Mouse (Mus musculus) intestine, embryonic 14.5 days (tissue): Measurements from ENCODE around the gene Hoxd13. TPM values are rescaled to one million over a fixed set of nuclear protein-coding genes. Genes with fewer than 3 reads are reported as not detected.

Experiments
- ATAC-seq: fragments of 200-750 bp; cut with Nextera tagmentation; replicated peaks from 2 replicates; pipeline ENCODE4 v1.8.0; 2017; ENCODE audit warnings: low read depth, moderate number of reproducible peaks, moderate TSS enrichment, moderate library complexity; ENCODE audit not compliant: low FRiP score, low TSS enrichment
- DNase-seq: peaks from one replicate; pipeline ENCODE4 v3.0.0-alpha.2; 2018; ENCODE audit warnings: low spot score
- H3K27ac ChIP-seq: fragments of 300-500 bp; sonication (generic); 2 replicates; pipeline ENCODE4 v1.5.1; 2014; ENCODE audit warnings: low read depth, mild to moderate bottlenecking, control low read depth
- H3K27me3 ChIP-seq: fragments of 300-500 bp; sonication (generic); replicated peaks from 2 replicates; pipeline ENCODE4 v1.6.1; 2014; ENCODE audit warnings: low read length, control low read depth; ENCODE audit not compliant: control insufficient read depth, insufficient read depth
- H3K36me3 ChIP-seq: fragments of 300-500 bp; sonication (generic); 2 replicates; pipeline ENCODE4 v1.6.1; 2014; ENCODE audit warnings: low read length, control low read depth; ENCODE audit not compliant: control insufficient read depth, insufficient read depth
- H3K4me1 ChIP-seq: fragments of 300-500 bp; sonication (generic); replicated peaks from 2 replicates; pipeline ENCODE4 v1.6.1; 2014; ENCODE audit warnings: low read length, control low read depth, mixed read lengths; ENCODE audit not compliant: control insufficient read depth, insufficient read depth
- H3K4me2 ChIP-seq: fragments of 300-500 bp; sonication (generic); 2 replicates; pipeline ENCODE4 v1.6.1; 2014; ENCODE audit warnings: low read length
- H3K4me3 ChIP-seq: fragments of 300-500 bp; sonication (generic); 2 replicates; pipeline ENCODE4 v1.5.1; 2014; ENCODE audit warnings: low read depth, low read length, control low read depth, mixed read lengths
- H3K9ac ChIP-seq: fragments of 300-500 bp; sonication (generic); 2 replicates; pipeline ENCODE4 v1.6.1; 2014; ENCODE audit warnings: mild to moderate bottlenecking, low read length
- H3K9me3 ChIP-seq: fragments of 300-500 bp; sonication (generic); 2 replicates; pipeline ENCODE4 v1.6.1; 2016; ENCODE audit warnings: low read length, control low read depth; ENCODE audit not compliant: control insufficient read depth
- WGBS: fragments of 180-500 bp; shearing (Covaris S2); extraction: QIAGEN DNeasy Blood & Tissue Kit; methylation state at CpG from one replicate; pipeline ENCODE4 v1.1.7; 2014; 5-methylcytosine and 5-hydroxymethylcytosine counted together
- polyA plus RNA-seq: library from polyadenylated mRNA; unstranded; fragments of >200 nt; fragmentation: Nextera tagmentation; extraction: Ambion mirVana; gene quantifications from 2 replicates; pipeline ENCODE4 v1.2.1, GENCODE M21; 2014

The Hoxd13 gene
- polyA plus RNA-seq, 1 experiment from 2014 or later, result not detected

GRCm38 (mm10) chr2:74680561-74681398, 12.7 kb downstream of the Hoxd13 start:
- peaks cover 100% of the 10 kb centered on the region for H3K27me3 ChIP-seq
- ATAC-seq, result no peak
- no peaks in the 10 kb centered on the region for H3K36me3 ChIP-seq
- H3K9ac ChIP-seq, result 0 out of 2 replicates have a peak overlapping the region, but pooled peaks have one; percentile 16
- no peaks in the 10 kb centered on the region; the same call in 1 of the 2 replicates for H3K4me1 ChIP-seq
- 0 out of 2 replicates have a peak overlapping the region, but pooled peaks have one; percentile 30 for H3K4me3 ChIP-seq
- H3K9me3 ChIP-seq, result no peaks in the 10 kb centered on the region
- peak; percentile 66 for DNase-seq
- WGBS, result 3% methylated on average over 21 of the region's 21 CpGs
- peak overlapping the region; percentile 28 for H3K4me2 ChIP-seq
- H3K27ac ChIP-seq, result no peak overlapping the region

GRCm38 (mm10) chr2:74681594-74682531, 13.8 kb downstream of the Hoxd13 start:
- Histone ChIP-seq H3K4me2 (peak overlapping the region; percentile 28), H3K4me3 (peak overlapping the region; percentile 30), H3K9me3 (no peaks in the 10 kb centered on the region), H3K4me1 (no peaks in the 10 kb centered on the region; the same call in 1 of the 2 replicates), H3K27me3 (peaks cover 100% of the 10 kb centered on the region), H3K9ac (peak overlapping the region; percentile 42), H3K36me3 (no peaks in the 10 kb centered on the region), H3K27ac (no peak overlapping the region)
- DNase-seq (peak; percentile 77), ATAC-seq (peak; percentile 51; the same call in 1 of the 2 replicates)
- under 1% methylated on average over 78 of the region's 78 CpGs for WGBS

GRCm38 (mm10) chr2:74682796-74683195, 14.7 kb downstream of the Hoxd13 start:
- H3K27me3 ChIP-seq, result peaks cover 100% of the 10 kb centered on the region
- 1% methylated on average over 37 of the region's 51 CpGs for WGBS
- DNase-seq (peak; percentile 52), ATAC-seq (no peak)
- no peaks in the 10 kb centered on the region for H3K9me3 ChIP-seq
- peak overlapping the region; percentile 28 for H3K4me2 ChIP-seq
- H3K9ac ChIP-seq, result peak overlapping the region; percentile 42
- peak overlapping the region; percentile 54 for H3K27ac ChIP-seq
- no peaks in the 10 kb centered on the region; the same call in 1 of the 2 replicates for H3K4me1 ChIP-seq
- H3K36me3 ChIP-seq, result no peaks in the 10 kb centered on the region
- peak overlapping the region; percentile 30 for H3K4me3 ChIP-seq

- Histone ChIP-seq H3K27me3 (peaks cover 100% of the 10 kb centered on the region), H3K4me1 (no peaks in the 10 kb centered on the region; the same call in 1 of the 2 replicates), H3K36me3 (no peaks in the 10 kb centered on the region), H3K9ac (peak overlapping the region; percentile 12; the same call in 1 of the 2 replicates), H3K9me3 (no peaks in the 10 kb centered on the region), H3K27ac (0 out of 2 replicates have a peak overlapping the region, but pooled peaks have one; percentile 33), H3K4me2 (no peak overlapping the region), H3K4me3 (peak overlapping the region; percentile 30)
- ATAC-seq, result no peak
- WGBS, result 2% methylated on average over 18 of the region's 18 CpGs
- DNase-seq, result peak; percentile 68
These were observed 15.4 kb downstream of the Hoxd13 start for GRCm38 (mm10) chr2:74683471-74683951.

GRCm38 (mm10) chr2:74684106-74684505, 16.0 kb downstream of the Hoxd13 start:
- H3K4me3 ChIP-seq, result peak overlapping the region; percentile 30
- peaks cover 100% of the 10 kb centered on the region for H3K27me3 ChIP-seq
- no peaks in the 10 kb centered on the region for H3K36me3 ChIP-seq
- H3K4me2 ChIP-seq, result 0 out of 2 replicates have a peak overlapping the region, but pooled peaks have one; percentile 9
- H3K4me1 ChIP-seq, result no peaks in the 10 kb centered on the region; the same call in 1 of the 2 replicates
- ATAC-seq (no peak), DNase-seq (peak; percentile 62)
- peak overlapping the region; percentile 27 for H3K9ac ChIP-seq
- H3K9me3 ChIP-seq, result no peaks in the 10 kb centered on the region
- 4% methylated on average over 12 of the region's 12 CpGs for WGBS
- 0 out of 2 replicates have a peak overlapping the region, but pooled peaks have one; percentile 33 for H3K27ac ChIP-seq

GRCm38 (mm10) chr2:74685059-74685603, 17.0 kb downstream of the Hoxd13 start:
- H3K4me1 ChIP-seq, result no peaks in the 10 kb centered on the region; the same call in 1 of the 2 replicates
- 11% methylated on average over 4 of the region's 4 CpGs for WGBS
- no peak overlapping the region for H3K27ac ChIP-seq
- H3K4me2 ChIP-seq, result 0 out of 2 replicates have a peak overlapping the region, but pooled peaks have one; percentile 13
- DNase-seq (peak; percentile 53), ATAC-seq (no peak)
- no peaks in the 10 kb centered on the region for H3K9me3 ChIP-seq
- H3K36me3 ChIP-seq, result no peaks in the 10 kb centered on the region
- H3K4me3 ChIP-seq, result peak overlapping the region; percentile 30; the same call in 1 of the 2 replicates
- peaks cover 100% of the 10 kb centered on the region for H3K27me3 ChIP-seq
- H3K9ac ChIP-seq, result no peak overlapping the region

GRCm38 (mm10) chr2:74686301-74686987, 18.3 kb downstream of the Hoxd13 start:
- H3K4me2 ChIP-seq, result peak overlapping the region; percentile 24; the same call in 1 of the 2 replicates
- no peaks in the 10 kb centered on the region for H3K36me3 ChIP-seq
- WGBS, result 5% methylated on average over 17 of the region's 17 CpGs
- 0 out of 2 replicates have a peak overlapping the region, but pooled peaks have one; percentile 18 for H3K27ac ChIP-seq
- peaks cover 100% of the 10 kb centered on the region for H3K27me3 ChIP-seq
- ATAC-seq (no peak), DNase-seq (peak; percentile 88)
- H3K4me3 ChIP-seq, result peak overlapping the region; percentile 17; the same call in 1 of the 2 replicates
- H3K9me3 ChIP-seq, result no peaks in the 10 kb centered on the region
- H3K4me1 ChIP-seq, result no peaks in the 10 kb centered on the region; the same call in 1 of the 2 replicates
- peak overlapping the region; percentile 3 for H3K9ac ChIP-seq
